Mouse (Mus musculus) myocyte (in vitro differentiated cells): ENCODE results near the gene Syt15.
"Not testable (repeated sequence)": the region's sequence is repeated elsewhere in the genome, so short reads cannot be mapped to it uniquely, and the experiment has no call there.

Experiments used
- E2F4 ChIP-seq: IDR thresholded peaks from one replicate; pipeline ENCODE4 v1.6.1; 2011; ENCODE audit warnings: mild to moderate bottlenecking, control low read depth, moderate library complexity; ENCODE audit not compliant: insufficient read depth
- MYOD1 ChIP-seq, 3 experiments: IDR thresholded peaks; one replicate each; pipeline ENCODE4 v1.6.1; 2011; ENCODE audit warnings: control low read depth in 2 of 3, low read depth in 2 of 3, mild to moderate bottlenecking in 2 of 3, moderate library complexity in 1 of 3; ENCODE audit not compliant: insufficient read length in 2 of 3, control insufficient read depth in 1 of 3
- POLR2A ChIP-seq: IDR thresholded peaks from one replicate; pipeline ENCODE4 v1.6.1; 2011; ENCODE audit warnings: low read depth, mild to moderate bottlenecking, control low read depth, moderate library complexity; ENCODE audit not compliant: insufficient read length
- POLR2AphosphoS2 ChIP-seq: IDR thresholded peaks from one replicate; pipeline ENCODE4 v1.6.1; 2011; ENCODE audit warnings: low read depth, control low read depth; ENCODE audit not compliant: insufficient read length
- REST ChIP-seq: IDR thresholded peaks from one replicate; pipeline ENCODE4 v1.6.1; 2011; ENCODE audit warnings: mild to moderate bottlenecking, control low read depth, moderate library complexity; ENCODE audit not compliant: insufficient read depth, insufficient read length

DNA sequence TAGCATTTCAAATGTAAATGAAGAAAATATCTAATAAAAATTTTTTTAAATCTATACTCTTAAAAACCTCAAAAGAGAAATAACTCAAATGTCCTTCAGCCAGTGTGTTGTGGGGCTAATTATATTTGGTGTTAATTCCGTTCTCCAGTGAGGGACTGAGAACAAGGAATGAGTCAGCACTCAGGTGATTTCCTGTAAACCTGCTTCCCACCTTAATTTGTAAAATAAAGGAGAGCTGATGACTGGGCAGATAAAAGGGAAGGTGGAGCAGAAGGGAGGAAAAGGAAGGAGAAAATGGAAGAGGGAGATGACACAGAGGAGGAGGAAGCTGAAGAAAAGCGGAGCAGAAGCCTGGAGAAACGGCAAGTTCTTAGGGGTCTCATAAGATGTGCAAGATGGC, 39.1 kb downstream of the Syt15 start:
- not testable (repeated sequence) for TF ChIP-seq POLR2A; REST; E2F4; MYOD1 (IDR thresholded peaks at IDR 0.05; ENCODE audit: control insufficient read depth in 1 of 3, insufficient read length in 2 of 3, low read depth in 2 of 3); POLR2AphosphoS2
